Mouse (Mus musculus) myocyte (in vitro differentiated cells): Measurements from ENCODE around the gene Sfrp2.

Experiments used
- CEBPB ChIP-seq: IDR thresholded peaks from 2 replicates; pipeline ENCODE4 v1.6.1; 2011; ENCODE audit warnings: mild to moderate bottlenecking, moderate library complexity; ENCODE audit not compliant: poor library complexity, insufficient read depth, severe bottlenecking
- E2F4 ChIP-seq: IDR thresholded peaks from one replicate; pipeline ENCODE4 v1.6.1; 2011; ENCODE audit warnings: mild to moderate bottlenecking, control low read depth, moderate library complexity; ENCODE audit not compliant: insufficient read depth
- MAX ChIP-seq: IDR thresholded peaks from one replicate; pipeline ENCODE4 v1.6.1; 2011; ENCODE audit warnings: low read depth, mild to moderate bottlenecking, control low read depth
- MYOD1 ChIP-seq, 3 experiments: IDR thresholded peaks; one replicate each; pipeline ENCODE4 v1.6.1; 2011; ENCODE audit warnings: control low read depth in 2 of 3, low read depth in 2 of 3, mild to moderate bottlenecking in 2 of 3, moderate library complexity in 1 of 3; ENCODE audit not compliant: insufficient read length in 2 of 3, control insufficient read depth in 1 of 3
- POLR2A ChIP-seq: IDR thresholded peaks from one replicate; pipeline ENCODE4 v1.6.1; 2011; ENCODE audit warnings: low read depth, mild to moderate bottlenecking, control low read depth, moderate library complexity; ENCODE audit not compliant: insufficient read length
- POLR2AphosphoS2 ChIP-seq: IDR thresholded peaks from one replicate; pipeline ENCODE4 v1.6.1; 2011; ENCODE audit warnings: low read depth, control low read depth; ENCODE audit not compliant: insufficient read length
- SRF ChIP-seq: IDR thresholded peaks from one replicate; pipeline ENCODE4 v1.6.1; 2011; ENCODE audit warnings: low read depth; ENCODE audit not compliant: control insufficient read depth, insufficient read length
- TCF12 ChIP-seq: IDR thresholded peaks from one replicate; pipeline ENCODE4 v1.6.1; 2011; ENCODE audit warnings: mild to moderate bottlenecking, control low read depth; ENCODE audit not compliant: poor library complexity, insufficient read depth, severe bottlenecking
- TCF3 ChIP-seq: IDR thresholded peaks from one replicate; pipeline ENCODE4 v1.6.1; 2011; ENCODE audit warnings: low read depth, control low read depth; ENCODE audit not compliant: insufficient read length

DNA sequence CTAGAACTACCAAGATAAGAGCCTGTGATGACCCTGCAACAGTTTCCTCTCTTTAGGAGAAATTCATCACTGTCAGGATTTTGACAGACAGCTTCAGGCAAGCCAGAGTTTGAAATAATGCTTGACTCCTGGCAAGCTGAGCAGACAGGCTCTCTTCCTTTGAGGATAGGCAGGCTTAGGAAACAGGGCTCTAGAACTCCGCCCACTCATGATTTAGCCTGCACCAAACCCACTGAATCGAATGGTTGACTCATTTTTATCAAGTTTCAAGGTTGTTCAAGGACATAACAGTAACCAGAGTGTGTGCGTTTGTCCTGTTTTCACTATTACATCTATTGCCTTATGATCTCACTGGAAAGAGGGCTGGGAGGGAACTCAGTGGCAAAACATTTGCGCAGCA lies 18.8 kb upstream of the Sfrp2 start:
- TF ChIP-seq TCF12 (no peak), E2F4 (no peak), POLR2AphosphoS2 (no peak), POLR2A (no peak), TCF3 (no peak), MYOD1 (IDR thresholded peaks at IDR 0.05; ENCODE audit: control insufficient read depth in 1 of 3, insufficient read length in 2 of 3, low read depth in 2 of 3) (no peak), MAX (no peak), CEBPB (no peak), SRF (no peak)
